Mouse (Mus musculus) CH12.LX (cell line): ENCODE measurements around the gene Gsg1. TPM values are rescaled to one million over a fixed set of nuclear protein-coding genes. Genes with fewer than 3 reads are reported as not detected.

Experiments used
- DNase-seq: peaks from one replicate; pipeline ENCODE4 v3.0.0-alpha.2; 2013; ENCODE audit errors: extremely low read depth
- H3K27ac ChIP-seq: 2 replicates; pipeline ENCODE4 v1.5.1; 2012; ENCODE audit warnings: low read depth, mild to moderate bottlenecking, control low read depth, moderate library complexity; ENCODE audit not compliant: insufficient read depth
- H3K27me3 ChIP-seq: replicated peaks from 2 replicates; pipeline ENCODE3; 2012; ENCODE audit warnings: inconsistent platforms
- H3K36me3 ChIP-seq, 2 experiments: replicated peaks in 1 of 2; 2 replicates each; pipeline versions ENCODE3 to v1.6.1; 2012; ENCODE audit warnings: inconsistent platforms in 1 of 2, low read length in 1 of 2, mild to moderate bottlenecking in 1 of 2, mixed read lengths in 1 of 2, moderate library complexity in 1 of 2; ENCODE audit not compliant: control insufficient read depth in 1 of 2, insufficient read depth in 1 of 2
- H3K4me1 ChIP-seq, 2 experiments: 2 replicates each; pipeline ENCODE4 v1.6.1; 2012; ENCODE audit warnings: inconsistent platforms in 1 of 2, moderate library complexity in 1 of 2; ENCODE audit not compliant: insufficient read depth in 2 of 2, control insufficient read depth in 1 of 2
- H3K4me2 ChIP-seq: 2 replicates; pipeline ENCODE4 v1.6.1; 2012; ENCODE audit warnings: low read depth, mild to moderate bottlenecking, control low read depth; ENCODE audit not compliant: poor library complexity, insufficient read depth, severe bottlenecking
- H3K4me3 ChIP-seq, 3 experiments: fragments of 150-350 bp in 1 of 3; sonication (generic) in 1 of 3; replicated peaks in 1 of 3; 2 replicates each; pipeline versions ENCODE3 to v1.5.1; 2011 to 2012; ENCODE audit warnings: low read depth in 2 of 3, low read length in 2 of 3, mild to moderate bottlenecking in 2 of 3, moderate library complexity in 2 of 3, control low read depth in 1 of 3, improper control_type of control experiment in 1 of 3, inconsistent platforms in 1 of 3, mixed read lengths in 1 of 3; ENCODE audit not compliant: poor library complexity in 1 of 3
- H3K79me2 ChIP-seq: replicated peaks from 2 replicates; pipeline ENCODE4 v1.6.1; 2012; ENCODE audit warnings: mild to moderate bottlenecking, moderate library complexity; ENCODE audit not compliant: control insufficient read depth, poor library complexity, insufficient read depth, severe bottlenecking; ENCODE audit errors: extremely low read depth
- H3K9ac ChIP-seq: 2 replicates; pipeline ENCODE4 v1.6.1; 2012; ENCODE audit warnings: low read depth, mild to moderate bottlenecking, control low read depth, moderate library complexity; ENCODE audit not compliant: insufficient read depth
- H3K9me3 ChIP-seq: replicated peaks from 2 replicates; pipeline ENCODE3; 2012; ENCODE audit warnings: low read length, inconsistent platforms, mixed read lengths
- BHLHE40 ChIP-seq: IDR thresholded peaks from 2 replicates; pipeline ENCODE4 v1.6.1; 2011; ENCODE audit warnings: mild to moderate bottlenecking, low read depth, low read length, improper control_type of control experiment
- CTCF ChIP-seq, 2 experiments: IDR thresholded peaks in 1 of 2; conservative IDR thresholded peaks in 1 of 2; 2 replicates each; pipeline ENCODE4 v1.5.1; 2011 to 2012; ENCODE audit warnings: low read depth in 2 of 2, low read length in 2 of 2, improper control_type of control experiment in 1 of 2, inconsistent platforms in 1 of 2, mild to moderate bottlenecking in 1 of 2, moderate library complexity in 1 of 2
- E2F4 ChIP-seq: IDR thresholded peaks from 2 replicates; pipeline ENCODE4 v1.6.1; 2011; ENCODE audit warnings: low read depth, low read length, improper control_type of control experiment; ENCODE audit not compliant: insufficient replicate concordance
- EP300 ChIP-seq: IDR thresholded peaks from 2 replicates; pipeline ENCODE4 v1.6.1; 2011; ENCODE audit warnings: low read length, improper control_type of control experiment
- HCFC1 ChIP-seq: IDR thresholded peaks from 2 replicates; pipeline ENCODE4 v1.6.1; 2012; ENCODE audit warnings: low read depth, mild to moderate bottlenecking, inconsistent platforms, low read length, improper control_type of control experiment
- JUN ChIP-seq: IDR thresholded peaks from 2 replicates; pipeline ENCODE4 v1.6.1; 2011; ENCODE audit warnings: low read depth, mild to moderate bottlenecking, low read length, improper control_type of control experiment, moderate library complexity; ENCODE audit not compliant: insufficient read depth
- JUND ChIP-seq: conservative IDR thresholded peaks from 2 replicates; pipeline ENCODE4 v1.6.1; 2011; ENCODE audit warnings: low read depth, low read length, improper control_type of control experiment
- KAT2A ChIP-seq: IDR thresholded peaks from 2 replicates; pipeline ENCODE4 v1.6.1; 2012; ENCODE audit warnings: low read length, improper control_type of control experiment, inconsistent platforms; ENCODE audit not compliant: insufficient replicate concordance
- MAFK ChIP-seq: IDR thresholded peaks from 2 replicates; pipeline ENCODE4 v1.6.1; 2011; ENCODE audit warnings: low read length, improper control_type of control experiment; ENCODE audit not compliant: insufficient replicate concordance
- MAX ChIP-seq: IDR thresholded peaks from 2 replicates; pipeline ENCODE4 v1.6.1; 2011; ENCODE audit warnings: low read length, improper control_type of control experiment
- MXI1 ChIP-seq: IDR thresholded peaks from 2 replicates; pipeline ENCODE4 v1.6.1; 2011; ENCODE audit warnings: mild to moderate bottlenecking, low read depth, low read length, improper control_type of control experiment
- RCOR1 ChIP-seq: conservative IDR thresholded peaks from 2 replicates; pipeline ENCODE4 v1.6.1; 2012; ENCODE audit warnings: low read depth, mild to moderate bottlenecking, inconsistent platforms, low read length, improper control_type of control experiment
- SIN3A ChIP-seq: IDR thresholded peaks from 2 replicates; pipeline ENCODE4 v1.6.1; 2012; ENCODE audit warnings: low read length, improper control_type of control experiment, inconsistent platforms
- TBP ChIP-seq: conservative IDR thresholded peaks from 2 replicates; pipeline ENCODE4 v1.6.1; 2011; ENCODE audit warnings: low read depth, low read length, improper control_type of control experiment
- UBTF ChIP-seq: IDR thresholded peaks from 2 replicates; pipeline ENCODE4 v1.6.1; 2012; ENCODE audit warnings: low read depth, mild to moderate bottlenecking, inconsistent platforms, low read length, improper control_type of control experiment, moderate library complexity
- USF1 ChIP-seq: IDR thresholded peaks from 2 replicates; pipeline ENCODE4 v1.6.1; 2014; ENCODE audit warnings: low read depth, mild to moderate bottlenecking, inconsistent platforms, low read length, improper control_type of control experiment
- USF2 ChIP-seq: conservative IDR thresholded peaks from 2 replicates; pipeline ENCODE4 v1.6.1; 2011; ENCODE audit warnings: low read depth, low read length, improper control_type of control experiment
- ZC3H11A ChIP-seq: IDR thresholded peaks from 2 replicates; pipeline ENCODE4 v1.6.1; 2012; ENCODE audit warnings: low read depth, mild to moderate bottlenecking, inconsistent platforms, low read length, improper control_type of control experiment
- ZKSCAN1 ChIP-seq: IDR thresholded peaks from 2 replicates; pipeline ENCODE4 v1.6.1; 2012; ENCODE audit warnings: low read depth, inconsistent platforms, low read length, improper control_type of control experiment, borderline replicate concordance
- dilution Hi-C: fragments of 300-500 bp; cut with MboI; formaldehyde crosslinking; loops from 2 replicates; pipeline ENCODE4 v1.14.3; 2020; ENCODE audit warnings: low sequenced_read_pairs; ENCODE audit not compliant: extremely low pct_unique_long_range_greater_than_20kb, extremely low pct_ligation_motif_present
- in situ Hi-C: fragments of 300-500 bp; cut with MboI; formaldehyde crosslinking; loops from 3 replicates; pipeline ENCODE4 v1.14.3; 2019; ENCODE audit warnings: low sequenced_read_pairs, low pct_ligation_motif_present, low pct_unique_long_range_greater_than_20kb, mixed read lengths
- polyA plus RNA-seq: library from polyadenylated mRNA; unstranded; fragments of >175 nt; gene quantifications from 2 replicates; pipeline ENCODE4 v1.2.1, GENCODE M21; 2012; ENCODE audit warnings: low read depth; ENCODE audit not compliant: insufficient read length
- total RNA-seq, 2 experiments: library from RNA; depleted of rRNA; stranded (reverse); fragments of 300-350 nt in 1 of 2; fragments of >200 nt in 1 of 2; gene quantifications; 2 replicates each; pipeline ENCODE4 v1.2.3; 2012 to 2014

Gene Gsg1
- total and polyA plus RNA-seq, 3 experiments, result not detected

DNA sequence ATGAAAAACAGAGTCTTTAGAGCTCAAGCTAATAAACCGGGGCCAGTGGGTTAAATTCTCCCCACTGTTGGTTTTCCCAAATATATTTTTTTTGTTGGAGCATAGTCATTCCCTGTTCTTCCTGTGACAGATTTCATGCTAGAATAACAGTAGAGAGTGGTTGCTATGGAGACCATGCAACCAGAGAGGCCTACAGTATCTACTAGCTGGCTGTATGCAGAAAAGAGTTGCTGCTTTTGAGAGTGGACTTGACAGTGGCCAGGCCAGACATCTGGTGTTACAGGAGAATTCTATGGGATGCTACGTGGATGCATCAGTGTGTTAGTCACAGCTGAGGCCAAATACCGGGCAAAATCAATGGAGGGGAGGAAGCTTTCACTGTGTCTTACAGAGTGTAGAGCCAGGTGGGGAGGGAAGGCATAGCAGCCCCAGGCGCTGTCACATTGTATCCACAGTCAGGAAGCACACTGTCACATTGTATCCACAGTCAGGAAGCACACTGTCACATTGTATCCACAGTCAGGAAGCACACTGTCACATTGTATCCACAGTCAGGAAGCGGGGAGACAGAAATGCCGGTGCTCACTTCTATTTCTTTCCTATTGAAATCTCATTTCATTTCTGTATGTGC lies 30.2 kb downstream of the Gsg1 start:
- dilution Hi-C loops (no loop called here), in situ Hi-C loops (no loop called here)
- H3K4me2 ChIP-seq, result no peak overlapping the region
- no peak overlapping the region for H3K27ac ChIP-seq
- no peaks in the 10 kb centered on the region for H3K27me3 ChIP-seq
- TF ChIP-seq JUN (no peak), MAX (no peak), UBTF (no peak), RCOR1 (no peak), USF1 (no peak), TBP (no peak), HCFC1 (no peak), EP300 (no peak), ZC3H11A (no peak), JUND (no peak), BHLHE40 (no peak)
- H3K4me3 ChIP-seq, result no peak overlapping the region
- H3K9ac ChIP-seq, result no peak overlapping the region
- DNase-seq, result no peak
- no peaks in the 10 kb centered on the region for H3K36me3 ChIP-seq
- no peaks in the 10 kb centered on the region for H3K9me3 ChIP-seq
- H3K4me1 ChIP-seq, result peaks cover 0 to 17% of the 10 kb centered on the region in 2 experiments; a peak in 2 of 4 replicates
- H3K79me2 ChIP-seq, result no peaks in the 10 kb centered on the region

- Histone ChIP-seq H3K27ac (no peak overlapping the region), H3K27me3 (no peaks in the 10 kb centered on the region), H3K4me2 (no peak overlapping the region), H3K9me3 (no peaks in the 10 kb centered on the region), H3K79me2 (no peaks in the 10 kb centered on the region), H3K36me3 (no peaks in the 10 kb centered on the region), H3K4me3 (no peak overlapping the region), H3K4me1 (peaks cover 0 to 37% of the 10 kb centered on the region in 2 experiments; a peak in 2 of 4 replicates), H3K9ac (no peak overlapping the region)
- DNase-seq, result no peak
- dilution Hi-C loops, result no loop called here
- in situ Hi-C loops, result no loop called here
- TF ChIP-seq TBP, result no peak
- no peak for TF ChIP-seq SIN3A
- TF ChIP-seq BHLHE40, result no peak
- TF ChIP-seq KAT2A, result no peak
- TF ChIP-seq ZKSCAN1, result no peak
- TF ChIP-seq MAFK, result no peak
- no peak for TF ChIP-seq E2F4
- no peak for TF ChIP-seq MXI1
- no peak for TF ChIP-seq CTCF (conservative IDR thresholded peaks at IDR 0.05 in 1 of 2, IDR thresholded peaks at IDR 0.05 in 1 of 2; ENCODE audit: low read depth in 2 of 2, low read length in 2 of 2)
- no peak for TF ChIP-seq USF2
Measured at GRCm38 (mm10) chr6:135219916-135220315, 34.2 kb downstream of the Gsg1 start.
